Mouse (Mus musculus) spleen, postnatal 4 days (tissue): ENCODE measurements at regions not wholly inside any gene's neighbourhood (a gene's known extent, or its start where the extent isn't known, plus 50 kb on each side); places are given as distances from the start of the nearest gene placed in this dataset.
A peak's percentile ranks its signal among the peaks of the same experiment; 100 is the strongest.
"Not testable (repeated sequence)": the region's sequence is repeated elsewhere in the genome, so short reads cannot be mapped to it uniquely, and the experiment has no call there.

Experiments
- DNase-seq, 2 experiments: peaks; one replicate each; pipeline ENCODE4 v3.0.0; 2022; ENCODE audit warnings: low spot score in 2 of 2

DNA sequence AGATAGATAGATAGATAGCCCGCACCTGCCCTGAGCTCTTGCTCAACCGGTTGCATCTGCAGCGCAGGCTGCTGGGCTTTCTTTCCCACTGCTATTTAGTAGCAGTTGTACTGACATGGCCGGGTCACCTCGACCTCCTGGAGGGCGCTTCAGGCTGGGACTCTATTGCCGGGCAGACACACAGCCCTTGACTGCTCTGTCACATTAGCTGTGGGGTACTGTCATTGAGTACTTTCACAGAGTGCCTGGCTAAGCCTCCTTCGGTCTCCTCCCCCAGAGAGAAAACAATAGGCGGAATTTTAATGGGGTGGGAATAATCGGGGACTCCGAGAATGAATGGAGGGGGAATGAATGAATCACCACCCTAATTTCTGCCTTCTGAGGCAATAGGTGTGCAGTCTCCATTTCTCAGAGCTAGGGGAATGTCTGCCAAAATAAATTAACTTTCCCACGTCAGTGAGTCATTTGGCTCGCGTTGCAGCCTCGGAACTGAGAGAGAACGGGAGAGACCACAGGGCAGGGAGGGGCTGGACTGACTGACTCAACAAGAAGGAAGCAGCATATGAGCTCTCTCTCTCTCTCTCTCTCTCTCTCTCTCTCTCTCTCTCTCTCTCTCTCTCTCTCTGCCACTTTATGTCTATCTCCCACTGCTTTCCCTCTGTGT is 101.6 kb upstream of the Med13l start:
- DNase-seq, result no peak

DNA sequence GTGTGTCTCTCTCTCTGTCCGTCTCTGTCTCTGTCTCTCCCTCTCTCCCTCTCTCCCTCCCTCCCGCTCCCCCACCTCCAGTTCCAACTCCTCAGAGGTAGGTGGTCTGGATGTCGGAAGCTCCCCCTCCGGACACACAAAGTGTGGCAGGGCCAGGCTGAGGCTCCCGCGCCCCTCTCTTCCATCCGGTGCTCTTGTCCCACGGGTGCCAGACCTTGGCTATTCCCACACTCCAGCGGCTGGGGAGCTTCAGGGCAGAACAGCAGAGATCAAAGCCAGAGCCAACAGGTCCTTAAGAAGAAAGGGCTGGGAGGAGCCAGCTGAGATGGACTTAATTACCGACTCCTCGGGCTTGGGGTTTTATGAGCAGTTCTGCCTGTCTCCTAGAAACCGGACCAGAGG is 101.1 kb upstream of the Med13l start:
- DNase-seq, result no peak

DNA sequence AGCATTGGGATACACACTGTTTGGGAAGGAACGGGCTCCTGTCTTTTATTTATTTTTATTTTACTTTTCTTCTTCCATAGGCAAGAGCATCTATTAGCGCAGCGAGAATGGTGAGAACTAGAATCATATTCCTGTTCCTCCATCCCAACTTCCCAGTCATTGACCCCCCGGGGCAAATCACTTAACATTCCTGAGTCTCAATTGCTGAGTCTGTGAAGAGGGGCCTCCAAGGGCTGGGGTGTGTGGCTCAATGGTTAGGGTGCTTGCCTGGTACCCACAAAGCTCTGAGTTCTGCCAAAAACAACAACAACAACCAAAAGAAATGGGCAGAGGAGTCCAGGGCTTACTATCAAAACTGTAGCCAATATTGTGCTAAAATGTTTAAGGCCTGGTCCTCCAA is 98.5 kb upstream of the Med13l start:
- no peak for DNase-seq

DNA sequence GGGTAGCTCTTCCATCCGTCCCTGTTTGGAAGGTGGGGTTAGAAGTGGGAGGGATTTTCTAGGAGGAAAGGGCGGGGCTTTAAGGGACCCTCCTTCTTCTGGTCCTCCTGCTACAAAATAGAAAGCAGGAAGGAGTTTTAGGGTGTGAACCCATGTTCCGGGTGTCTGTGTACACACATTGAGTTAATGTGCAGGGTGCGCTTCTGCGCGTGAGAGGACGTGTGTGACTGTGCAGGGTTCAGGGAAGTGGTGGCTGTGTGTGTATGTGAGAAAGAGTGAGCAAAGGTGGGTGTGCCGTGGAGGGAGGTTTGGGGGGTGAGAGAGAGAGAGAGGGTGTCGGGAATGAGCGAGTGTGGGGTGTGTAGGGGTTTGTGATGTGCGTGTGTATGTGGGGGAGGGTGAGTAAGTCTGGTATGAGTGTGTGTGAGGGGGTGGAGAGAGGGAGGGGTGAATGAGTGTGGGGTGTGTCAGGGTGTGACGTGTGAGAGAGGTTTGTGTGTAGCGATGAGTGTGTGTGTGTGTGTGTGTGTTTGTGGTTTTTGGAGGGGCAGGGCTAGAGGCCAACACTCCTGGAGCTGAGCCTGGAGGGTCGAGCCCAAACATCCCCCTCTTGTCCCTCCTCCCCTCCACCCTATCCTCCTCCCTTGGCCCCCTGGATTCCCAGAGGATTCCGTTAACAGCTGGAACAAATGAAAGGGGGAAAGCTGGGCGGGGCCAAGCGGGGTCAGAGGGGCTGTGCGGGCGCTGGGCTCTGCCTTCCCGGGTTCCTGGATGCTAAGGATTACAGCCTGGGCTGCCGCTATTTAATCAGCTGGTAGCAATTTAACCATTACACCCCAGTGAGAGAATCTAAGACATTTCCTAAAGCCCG is 95.3 kb upstream of the Med13l start:
- peak in 1 of 2 experiments; percentile 70 for DNase-seq

DNA sequence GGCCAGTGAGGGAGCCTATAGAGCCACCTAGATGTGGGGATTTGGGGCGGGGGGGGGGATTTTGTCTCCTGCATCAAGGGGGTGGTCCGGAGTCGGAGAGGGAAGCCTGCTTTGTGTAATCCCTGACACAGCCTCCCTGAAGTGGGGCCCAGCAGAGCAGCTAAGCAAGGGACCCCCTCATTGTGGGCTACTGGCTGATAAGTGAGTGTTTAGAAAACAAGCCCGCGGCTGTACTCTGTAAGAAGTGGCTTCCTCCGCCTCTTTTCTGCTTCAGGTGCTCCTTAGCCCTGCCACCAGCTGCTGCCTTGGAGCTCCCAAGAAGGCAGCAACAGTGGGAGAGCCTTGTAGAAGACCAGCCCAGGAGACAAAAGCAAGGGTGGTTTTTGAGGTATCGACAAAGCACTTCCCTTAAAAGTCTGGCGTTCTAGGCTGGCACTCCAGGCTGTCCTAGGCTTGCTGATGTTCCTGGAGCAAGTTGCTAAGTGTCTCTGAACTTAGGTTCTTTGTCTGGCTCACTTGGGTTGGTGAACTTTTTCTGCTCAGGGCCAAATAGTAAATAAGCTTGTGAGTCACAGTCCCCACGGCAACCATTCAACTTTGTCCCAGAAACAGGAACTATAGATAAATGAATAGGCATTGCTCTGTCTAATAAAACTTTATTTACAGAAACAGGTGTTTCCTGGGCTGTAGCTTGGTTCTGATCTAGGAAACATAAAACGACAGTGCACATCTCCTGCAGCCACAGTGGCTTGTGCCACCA is 94.3 kb upstream of the Med13l start:
- peak in 1 of 2 experiments; percentile 61 for DNase-seq

DNA sequence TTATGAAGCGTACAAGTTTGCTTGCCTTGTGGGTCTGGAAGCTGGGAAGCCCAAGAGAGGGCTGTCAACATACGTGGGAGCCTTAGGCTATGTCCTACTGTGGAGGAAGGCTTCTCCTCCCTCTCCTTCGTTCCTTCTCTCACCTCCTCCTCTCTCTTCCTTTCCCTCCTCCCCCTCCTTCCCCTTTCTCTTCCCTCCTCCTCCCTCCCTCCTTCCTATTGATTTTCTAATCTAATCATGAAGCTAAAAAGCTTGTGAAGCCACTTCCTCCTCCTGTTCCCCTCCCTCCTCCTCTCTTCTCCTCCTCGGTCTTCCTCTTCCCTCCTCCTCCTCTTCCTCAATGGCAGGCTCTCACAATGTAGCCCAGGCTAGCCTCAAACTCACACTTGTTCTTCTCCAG is 91.7 kb upstream of the Med13l start:
- DNase-seq, result no peak

DNA sequence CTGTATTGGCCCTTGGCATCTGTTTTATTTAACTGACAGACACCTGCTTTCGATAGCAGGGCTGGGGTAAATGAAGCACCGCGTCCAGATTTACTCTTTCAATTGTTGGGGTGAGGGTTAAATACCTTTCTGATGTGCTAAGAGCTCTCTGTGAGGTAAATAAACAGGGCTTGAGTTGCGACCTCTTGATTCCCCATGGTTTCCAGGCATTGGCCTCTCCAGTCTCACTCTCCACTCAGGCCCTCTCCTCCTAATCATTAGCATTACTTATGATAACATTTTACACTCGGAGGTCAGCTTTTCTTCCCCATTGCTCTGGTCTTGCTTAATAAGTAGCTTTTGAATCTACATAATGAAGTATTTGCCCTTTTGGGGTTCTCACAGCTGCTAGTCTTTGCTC is 88.9 kb upstream of the Med13l start:
- DNase-seq, result no peak

DNA sequence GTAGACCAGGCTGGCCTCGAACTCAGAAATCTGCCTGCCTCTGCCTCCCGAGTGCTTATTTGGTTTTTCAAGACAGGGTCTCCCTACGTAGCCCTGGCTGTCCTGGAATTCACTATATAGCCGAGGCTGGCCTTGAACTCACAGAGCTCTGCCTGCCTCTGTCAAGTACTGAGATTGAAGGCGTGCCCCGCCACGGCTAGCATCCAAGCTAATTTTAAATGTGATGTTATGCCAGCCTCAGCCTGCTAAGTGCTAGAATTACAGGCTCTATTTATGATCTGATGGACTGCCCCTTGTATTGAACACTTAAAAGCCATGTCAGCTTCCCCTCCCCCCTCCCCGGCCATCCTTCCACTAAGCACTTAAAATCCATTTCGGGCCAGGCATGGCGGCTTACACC is 88.2 kb upstream of the Med13l start:
- DNase-seq, result no peak

DNA sequence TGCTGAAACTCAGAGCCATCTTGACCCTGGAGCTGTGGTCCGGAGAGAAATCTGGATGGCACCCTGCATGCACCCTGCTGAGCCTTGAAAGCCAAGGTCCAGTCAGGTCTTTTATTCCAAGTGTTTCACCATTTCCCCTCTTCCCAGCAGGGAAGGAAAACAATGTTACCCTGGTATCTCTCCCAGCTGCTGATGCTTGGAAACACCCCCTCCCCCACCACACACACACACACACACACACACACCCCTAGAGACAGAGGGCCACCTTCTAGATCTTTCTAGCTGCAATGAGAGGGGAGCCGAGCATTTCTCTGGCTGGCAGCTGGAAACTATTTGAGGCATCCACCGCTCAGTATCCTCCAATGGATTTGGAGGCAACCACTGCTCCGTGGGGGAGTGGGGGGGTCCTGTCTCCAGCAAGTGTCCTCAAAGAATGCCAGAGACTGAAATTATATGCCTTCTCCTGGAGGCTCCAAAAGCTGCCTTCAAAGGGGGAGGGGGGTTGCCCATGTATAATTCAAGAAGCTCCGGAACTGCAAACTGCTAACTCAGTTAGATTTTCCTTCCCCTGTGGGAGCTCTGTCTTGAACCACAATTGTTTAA is 87.2 kb upstream of the Med13l start:
- no peak for DNase-seq

DNA sequence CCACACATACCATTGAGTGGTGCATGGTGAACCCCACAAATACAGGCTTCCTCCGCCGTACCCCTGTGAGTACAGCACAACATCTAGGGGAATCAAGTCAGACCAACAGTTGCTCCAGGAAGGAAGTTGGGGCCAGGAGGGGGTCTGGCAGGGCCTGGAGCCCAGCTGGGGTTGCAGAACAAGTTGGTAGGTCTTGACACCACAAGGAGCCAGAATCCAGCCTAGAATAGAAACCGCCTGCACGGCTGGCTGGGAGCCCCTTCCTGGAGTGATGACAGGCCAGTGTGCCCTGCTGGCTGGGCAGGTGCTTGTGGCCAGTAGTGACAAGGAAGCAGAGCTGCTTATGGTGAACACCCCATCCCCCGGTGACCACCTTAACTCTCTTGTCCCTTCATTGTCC is 83.9 kb upstream of the Med13l start:
- no peak for DNase-seq

DNA sequence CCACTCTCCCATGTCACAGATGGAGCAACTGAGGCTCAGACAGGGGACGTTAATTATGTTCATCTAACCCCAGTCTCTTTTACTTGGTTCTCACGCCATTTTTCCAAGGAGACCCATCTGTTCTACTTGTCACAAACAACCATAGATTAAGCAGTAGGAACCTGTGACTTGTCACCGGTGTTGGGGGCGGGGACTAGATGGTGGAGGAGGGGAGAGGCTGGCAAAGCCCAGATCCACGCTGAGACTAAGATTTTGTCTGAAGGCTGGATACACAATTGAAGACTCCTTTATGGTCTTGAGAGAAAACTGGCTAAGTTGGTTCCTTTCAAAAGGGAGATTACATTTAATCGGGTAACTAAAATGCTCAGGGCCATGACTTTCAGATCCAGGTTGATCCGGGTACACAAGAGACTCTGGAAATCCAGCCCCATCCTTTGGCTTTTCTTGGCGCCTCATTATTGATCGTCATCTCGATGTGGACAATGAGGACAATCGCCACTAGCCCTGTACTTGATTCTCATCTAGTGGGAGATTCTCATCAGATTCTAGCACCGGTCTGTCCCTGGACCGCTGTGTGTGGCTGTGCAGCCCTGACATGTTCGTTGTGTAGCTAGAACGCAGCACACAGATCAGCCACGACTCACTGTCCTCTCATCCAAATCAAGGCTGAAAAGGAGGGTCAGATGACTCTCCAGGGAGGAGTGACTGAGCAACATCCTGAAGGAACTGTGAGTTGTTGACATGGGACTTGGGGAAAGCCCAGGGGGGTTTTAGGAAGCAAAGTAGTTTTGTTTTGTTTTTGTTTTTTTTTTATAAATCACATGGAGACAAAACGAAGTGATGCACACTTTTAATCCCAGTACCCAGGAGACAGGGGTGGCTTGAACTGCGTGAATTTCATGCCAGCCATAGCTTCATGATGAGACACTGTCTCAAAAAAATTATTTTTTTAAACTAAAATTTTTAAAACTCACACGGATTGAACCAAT is 83.1 kb upstream of the Med13l start:
- DNase-seq, result no peak

DNA sequence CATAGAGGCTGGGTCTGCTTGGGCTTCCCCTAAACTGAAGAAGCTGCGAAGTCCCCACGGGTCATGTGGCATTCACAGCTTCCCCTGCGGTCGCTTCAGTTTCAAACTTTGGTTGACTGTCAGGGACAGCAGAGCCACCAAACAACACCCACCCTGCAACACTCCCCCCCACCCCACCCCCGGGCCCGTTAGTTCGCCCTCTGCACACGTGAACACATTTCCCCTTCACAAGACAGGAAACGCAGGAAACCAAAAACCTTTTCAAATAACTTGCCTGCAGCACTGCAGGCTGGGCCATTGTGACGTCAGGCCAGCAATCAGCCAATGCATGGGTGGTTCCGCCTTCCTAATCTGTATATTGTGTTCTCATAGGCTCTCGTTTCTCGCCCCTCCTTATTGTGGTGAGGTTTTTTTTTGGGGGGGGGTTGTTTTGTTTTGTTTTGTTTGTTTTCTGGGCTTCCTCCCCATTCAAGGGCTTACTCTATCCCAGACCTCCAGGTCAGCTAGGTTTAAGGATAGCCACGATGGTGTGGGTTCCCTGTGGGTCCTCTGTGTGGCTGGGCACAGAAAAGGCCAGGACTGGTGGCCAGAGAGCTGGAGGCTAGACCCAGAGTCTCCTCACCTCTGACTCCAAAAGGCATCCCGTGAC is 82.2 kb upstream of the Med13l start:
- peak; percentile 79 for DNase-seq

DNA sequence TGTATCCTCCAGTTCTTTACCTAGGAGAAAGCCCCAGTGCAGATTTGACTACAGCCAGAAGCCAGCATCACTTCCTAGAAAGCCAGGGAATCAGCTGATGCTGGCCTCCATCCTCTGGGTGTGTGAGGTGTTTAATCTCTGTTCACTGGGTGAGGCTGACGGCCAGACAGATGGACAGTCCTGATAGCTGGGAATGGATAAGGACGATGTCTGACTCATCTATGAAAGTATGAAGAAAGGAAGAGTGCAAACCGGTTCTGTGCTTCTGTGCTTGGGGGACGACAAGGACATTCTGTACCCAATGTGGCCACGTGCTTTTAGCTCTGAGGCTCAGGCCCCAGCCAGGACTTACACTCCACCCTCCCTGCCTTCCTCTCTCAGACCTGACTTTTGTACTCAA is 80.5 kb upstream of the Med13l start:
- peak in 1 of 2 experiments; percentile 68 for DNase-seq

DNA sequence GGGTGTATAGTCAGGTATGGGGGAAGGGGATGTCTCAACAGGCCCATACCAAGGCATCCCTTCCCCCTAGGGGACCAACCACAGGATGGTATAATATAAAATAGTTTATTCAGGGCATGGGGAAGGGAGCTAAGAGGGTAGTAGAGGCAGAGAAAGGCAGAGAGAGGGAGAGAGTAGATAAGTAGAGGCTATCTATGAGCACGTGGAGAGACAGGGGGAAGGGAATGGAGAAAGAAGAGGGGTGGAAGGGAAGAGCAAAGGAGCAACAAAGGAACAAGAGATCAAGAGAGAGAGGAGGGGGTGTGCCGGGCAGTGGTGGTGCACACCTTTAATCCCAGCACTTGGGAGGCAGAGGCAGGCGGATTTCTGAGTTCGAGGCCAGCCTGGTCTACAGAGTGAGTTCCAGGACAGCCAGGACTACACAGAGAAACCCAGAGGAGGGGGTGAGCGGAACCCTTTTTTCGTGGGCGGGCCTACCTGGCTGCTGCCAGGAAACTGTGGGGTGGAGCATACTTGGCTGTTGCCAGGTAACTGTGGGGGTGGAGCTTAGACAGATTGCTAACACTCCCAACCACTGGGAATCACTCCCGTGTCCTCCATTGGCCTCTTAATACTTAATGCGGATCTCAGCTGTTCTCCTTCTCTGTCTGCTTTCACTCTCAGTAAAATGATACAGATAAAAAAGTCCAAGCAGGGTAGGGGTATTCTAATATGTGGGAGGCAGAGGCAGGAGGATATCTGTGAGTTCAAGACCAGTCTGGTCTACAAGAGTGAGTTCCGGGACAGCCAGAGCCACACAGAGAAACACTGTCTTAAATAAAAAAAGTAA is 79.3 kb upstream of the Med13l start:
- peak in 1 of 2 experiments; percentile 63 for DNase-seq

DNA sequence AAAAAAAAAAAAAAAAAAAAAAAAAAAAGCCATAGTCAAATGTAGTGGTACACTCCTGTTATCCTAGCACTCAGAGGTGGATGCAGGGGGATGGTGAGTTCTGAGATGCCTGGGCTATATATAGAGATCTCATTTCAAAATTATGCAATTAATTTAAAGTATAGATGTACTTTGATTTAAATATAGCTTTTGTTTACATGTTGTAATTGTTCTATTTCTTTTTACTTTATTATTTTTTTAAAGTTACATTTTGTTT is 78.8 kb upstream of the Med13l start:
- no peak for DNase-seq

DNA sequence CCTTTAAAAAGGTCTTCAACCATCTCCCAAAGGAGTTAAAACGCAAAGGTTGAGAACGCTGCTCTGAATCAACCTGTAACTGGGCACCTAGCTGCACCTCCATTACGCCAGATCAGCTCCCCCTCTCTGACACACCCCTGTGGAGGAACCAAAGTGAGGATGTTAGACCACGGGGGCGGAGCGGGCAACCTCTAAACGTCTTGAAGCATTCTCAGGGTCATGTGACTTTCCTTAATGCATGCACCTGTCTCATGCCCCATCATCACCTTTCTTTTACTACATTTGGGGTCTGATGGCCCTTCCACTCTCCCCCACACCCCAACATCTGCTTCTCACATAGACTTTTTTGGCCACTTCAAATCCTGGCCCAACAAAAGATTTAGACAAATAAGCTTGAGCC is 77.9 kb upstream of the Med13l start:
- peak in 1 of 2 experiments; percentile 45 for DNase-seq

DNA sequence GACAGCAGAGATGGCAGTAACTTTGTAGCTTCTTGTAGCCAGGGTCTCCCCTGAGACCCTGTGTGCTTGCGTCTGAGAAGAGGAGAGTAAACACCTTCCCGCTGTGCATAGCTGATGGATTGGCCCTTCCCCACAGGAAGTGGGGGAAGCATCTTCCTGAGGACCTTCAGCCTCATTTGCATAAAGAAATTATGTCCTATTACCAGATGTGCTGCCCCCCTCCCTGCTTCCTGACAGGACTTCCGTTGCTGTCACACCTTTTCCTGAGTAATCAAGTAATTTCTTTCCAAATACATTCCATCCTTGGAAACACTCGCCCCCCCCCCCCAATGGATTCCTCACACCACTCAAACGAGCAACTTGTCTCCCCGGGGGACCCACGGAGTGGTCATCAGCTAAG is 77.5 kb upstream of the Med13l start:
- no peak for DNase-seq

DNA sequence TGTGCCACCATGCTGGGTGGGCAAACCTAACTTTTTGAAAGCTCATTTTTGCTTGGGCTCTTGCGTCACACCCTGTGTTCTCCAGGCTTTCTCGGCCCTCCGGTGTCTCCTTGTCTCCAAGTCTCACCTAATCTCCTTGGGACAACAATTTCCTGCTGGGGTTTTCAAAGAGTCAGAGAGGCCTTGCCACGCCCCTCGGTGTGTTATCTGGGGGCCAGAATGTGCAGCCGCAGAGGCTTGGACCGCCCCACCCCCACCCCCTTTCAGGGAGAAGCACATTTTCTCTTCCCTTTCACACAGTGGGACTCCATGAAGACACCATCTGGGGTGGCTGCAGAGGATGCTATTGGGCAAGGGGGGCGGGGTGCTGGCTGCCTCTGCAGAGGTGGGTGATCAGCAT is 76.9 kb upstream of the Med13l start:
- DNase-seq, result peak; percentile 87 to 88

DNA sequence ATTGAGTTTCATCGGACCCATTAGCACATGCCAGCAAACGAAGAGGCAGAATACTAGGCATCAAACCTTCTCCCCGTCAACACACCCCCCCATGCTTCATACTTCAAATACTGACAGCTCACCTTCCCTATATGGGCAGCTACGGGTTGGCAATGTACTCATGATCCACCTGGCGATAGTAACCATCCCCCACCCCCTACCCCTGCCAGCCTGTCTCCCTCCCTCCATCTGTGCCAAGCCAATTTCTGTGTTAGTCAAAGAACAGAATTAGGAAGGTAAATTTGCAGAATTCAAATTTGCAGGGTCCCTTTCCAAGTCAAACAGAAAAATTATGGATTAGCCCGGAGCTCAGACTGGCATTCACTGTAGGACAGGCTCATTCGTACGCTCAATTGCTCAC is 75.3 kb upstream of the Med13l start:
- no peak for DNase-seq

DNA sequence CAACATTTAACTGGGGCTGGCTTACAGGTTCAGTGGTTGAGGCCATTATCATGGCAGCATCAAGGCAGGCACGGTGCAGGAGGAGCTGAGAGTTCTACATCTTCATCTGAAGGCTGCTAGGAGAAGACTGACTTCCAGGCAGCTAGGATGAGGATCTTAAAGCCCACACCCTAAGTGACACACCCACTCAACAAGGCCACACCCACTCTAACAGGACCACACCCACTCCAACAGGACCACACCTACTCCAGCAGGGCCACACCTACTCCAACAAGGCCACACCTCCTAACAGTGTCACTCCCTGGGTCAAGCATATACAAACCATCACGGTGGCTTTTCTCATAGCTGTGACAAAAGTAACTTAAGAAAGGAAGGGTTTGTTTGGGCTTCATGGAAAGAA is 68.0 kb upstream of the Med13l start:
- DNase-seq, result not testable (repeated sequence)
